Comparison of ENCODE assay signal across 24 mouse cellular contexts in the genomic region with DNA sequence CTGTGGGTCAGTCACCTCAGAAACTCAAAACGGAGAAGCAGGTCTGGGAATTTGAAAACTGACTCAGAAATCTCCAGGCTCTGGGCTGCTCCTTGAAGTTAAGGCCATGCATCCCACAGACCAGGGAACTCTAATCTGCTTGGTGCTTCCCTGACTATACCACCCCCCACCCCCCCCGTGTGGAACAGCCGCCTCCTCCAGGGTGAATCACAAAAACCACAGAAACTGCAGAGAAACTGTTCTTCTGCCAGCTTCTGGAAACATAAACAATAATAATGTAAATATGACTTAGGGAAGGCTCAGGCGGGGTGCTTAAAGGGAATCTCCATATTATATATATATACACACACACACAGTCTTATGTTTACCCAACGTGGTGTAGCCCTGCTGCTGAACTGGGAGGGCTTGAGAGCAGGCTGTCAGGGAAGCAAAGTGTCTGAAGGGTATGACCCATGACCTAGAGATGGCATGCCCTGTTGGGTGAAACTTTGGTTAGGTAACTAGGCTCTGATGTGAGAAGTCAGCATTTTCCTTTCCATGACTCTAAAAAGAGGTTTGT.
DNase-seq lines count a peak whose midpoint lies in the region; ATAC-seq and TF ChIP-seq lines count a peak whose summit lies in the region.
"Had no signal": no experiment of that assay in that cellular context is flagged by ENCODE, and none has a peak within 500 bp of the region (broad histone marks: within the 10 kb centered on the region; RNA-seq: fewer than 3 reads in every experiment).

No protein-coding gene starts in this region.

- DNase-seq in lung, embryonic 14.5 days: peak; percentile 79
- DNase-seq in lung, postnatal 10 days: no peak
- peak; percentile 24 for DNase-seq in Muller cell, postnatal 12 days (ENCODE audit: inconsistent ontology term)
- no peak for DNase-seq in spleen, postnatal 10 days (ENCODE audit: low spot score in 2 of 2)
- DNase-seq in urinary bladder, adult 18-20 months (ENCODE audit: low spot score in 2 of 2): no peak
- DNase-seq: adrenal gland, adult 8-10 months; cerebellum, adult 11 months; cerebellum, postnatal 14 days; gastrocnemius, postnatal 10 days; heart, adult 18-20 months; heart, postnatal 4 days; kidney, adult 18-20 months; spleen, adult 18-20 months had no signal

- no peak for TF ChIP-seq CTCF in lung, embryonic 14.5 days (IDR thresholded peaks at IDR 0.05; ENCODE audit: low read depth)

- H3K4me3 ChIP-seq in lung, embryonic 14.5 days (ENCODE audit: low read depth, low read length): no peak overlapping the region
- no peak overlapping the region for H3K4me3 ChIP-seq in embryonic facial prominence, embryonic 15.5 days (replicated peaks)
- H3K4me3 ChIP-seq in stomach, embryonic 15.5 days (replicated peaks): no peak overlapping the region
- no peak overlapping the region for H3K4me3 ChIP-seq in heart, embryonic 11.5 days (ENCODE audit: low read depth, low read length)
- H3K4me3 ChIP-seq: erythroblast, embryonic 14.5 days; hindbrain, embryonic 15.5 days; neural tube, embryonic 12.5 days had no signal

- no peaks in the 10 kb centered on the region for H3K36me3 ChIP-seq in lung, embryonic 14.5 days (ENCODE audit: insufficient read depth)
- H3K36me3 ChIP-seq in embryonic facial prominence, embryonic 15.5 days: no peaks in the 10 kb centered on the region
- no peaks in the 10 kb centered on the region for H3K36me3 ChIP-seq in stomach, embryonic 15.5 days
- H3K36me3 ChIP-seq in heart, embryonic 11.5 days (ENCODE audit: control insufficient read depth, insufficient read depth, low read length): no peaks in the 10 kb centered on the region
- H3K36me3 ChIP-seq: hindbrain, embryonic 15.5 days; neural tube, embryonic 12.5 days had no signal

- H3K9me3 ChIP-seq in lung, embryonic 14.5 days (ENCODE audit: low read depth, low read length): no peaks in the 10 kb centered on the region
- H3K9me3 ChIP-seq in embryonic facial prominence, embryonic 15.5 days (replicated peaks): no peaks in the 10 kb centered on the region
- H3K9me3 ChIP-seq in stomach, embryonic 15.5 days: no peaks in the 10 kb centered on the region
- no peaks in the 10 kb centered on the region for H3K9me3 ChIP-seq in heart, embryonic 11.5 days (replicated peaks; ENCODE audit: control insufficient read depth, low read length)
- H3K9me3 ChIP-seq: hindbrain, embryonic 15.5 days; neural tube, embryonic 12.5 days had no signal

- H3K9ac ChIP-seq in lung, embryonic 14.5 days: no peak overlapping the region
- H3K9ac ChIP-seq in embryonic facial prominence, embryonic 15.5 days: no peak overlapping the region
- H3K9ac ChIP-seq in stomach, embryonic 15.5 days: no peak overlapping the region
- no peak overlapping the region for H3K9ac ChIP-seq in heart, embryonic 11.5 days (ENCODE audit: low read depth, low read length)
- H3K9ac ChIP-seq: hindbrain, embryonic 15.5 days; liver, embryonic 14.5 days; neural tube, embryonic 12.5 days had no signal

- peak overlapping the region; percentile 60 for H3K27ac ChIP-seq in lung, embryonic 14.5 days (ENCODE audit: low read depth)
- H3K27ac ChIP-seq in embryonic facial prominence, embryonic 15.5 days (replicated peaks): peak overlapping the region; percentile 63; the same call in 1 of the 2 replicates
- H3K27ac ChIP-seq in stomach, embryonic 15.5 days: peak overlapping the region; percentile 35; the same call in 1 of the 2 replicates
- H3K27ac ChIP-seq in heart, embryonic 11.5 days (ENCODE audit: low read depth, low read length): no peak overlapping the region
- H3K27ac ChIP-seq: hindbrain, embryonic 15.5 days; kidney, postnatal 0 days; liver, embryonic 14.5 days; macrophage; neural tube, embryonic 12.5 days had no signal

- no peak overlapping the region for H3K4me2 ChIP-seq in lung, embryonic 14.5 days
- no peak overlapping the region for H3K4me2 ChIP-seq in embryonic facial prominence, embryonic 15.5 days (replicated peaks)
- no peak overlapping the region for H3K4me2 ChIP-seq in stomach, embryonic 15.5 days
- no peak overlapping the region for H3K4me2 ChIP-seq in heart, embryonic 11.5 days
- H3K4me2 ChIP-seq: hindbrain, embryonic 15.5 days; midbrain, embryonic 11.5 days; neural tube, embryonic 12.5 days had no signal

- peak; percentile 92 for ATAC-seq in lung, embryonic 14.5 days (ENCODE audit: insufficient read depth)
- peak; percentile 75 for ATAC-seq in embryonic facial prominence, embryonic 15.5 days (ENCODE audit: insufficient number of reproducible peaks, low FRiP score, low TSS enrichment, low read depth)
- peak; percentile 56; the same call in 1 of the 2 replicates for ATAC-seq in stomach, embryonic 15.5 days (ENCODE audit: insufficient read depth, low FRiP score, low read depth)
- no peak for ATAC-seq in heart, embryonic 11.5 days (replicated peaks; ENCODE audit: insufficient number of reproducible peaks, low FRiP score, low TSS enrichment)
- ATAC-seq: forebrain, embryonic 14.5 days had no signal

- peaks cover 4% of the 10 kb centered on the region for H3K4me1 ChIP-seq in lung, embryonic 14.5 days (ENCODE audit: insufficient read depth)
- no peaks in the 10 kb centered on the region for H3K4me1 ChIP-seq in embryonic facial prominence, embryonic 15.5 days
- peaks cover 6% of the 10 kb centered on the region for H3K4me1 ChIP-seq in stomach, embryonic 15.5 days
- no peaks in the 10 kb centered on the region for H3K4me1 ChIP-seq in heart, embryonic 11.5 days (ENCODE audit: control insufficient read depth, insufficient read depth, low read length)
- H3K4me1 ChIP-seq: hindbrain, embryonic 15.5 days; neural tube, embryonic 12.5 days had no signal

- WGBS in lung, embryonic 14.5 days: 22% methylated on average over 5 of the region's 5 CpGs
- WGBS in embryonic facial prominence, embryonic 15.5 days: 38% methylated on average over 5 of the region's 5 CpGs
- 31% methylated on average over 5 of the region's 5 CpGs for WGBS in stomach, embryonic 15.5 days
- 58% methylated on average over 5 of the region's 5 CpGs for WGBS in heart, embryonic 11.5 days (ENCODE audit: insufficient replicate concordance)

- no peaks in the 10 kb centered on the region for H3K27me3 ChIP-seq in lung, embryonic 14.5 days (ENCODE audit: insufficient read depth, low read length)
- H3K27me3 ChIP-seq in embryonic facial prominence, embryonic 15.5 days: no peaks in the 10 kb centered on the region
- no peaks in the 10 kb centered on the region for H3K27me3 ChIP-seq in stomach, embryonic 15.5 days (replicated peaks)
- no peaks in the 10 kb centered on the region for H3K27me3 ChIP-seq in heart, embryonic 11.5 days (ENCODE audit: control insufficient read depth, insufficient read depth, low read length)
- H3K27me3 ChIP-seq: hindbrain, embryonic 15.5 days; neural tube, embryonic 12.5 days had no signal

Comparison
In these comparisons a context has a peak if more than half of its experiments do, and no peak if none do; other contexts are left out.
1. DNase-seq: peak in lung, embryonic 14.5 days (single experiment) and Muller cell, postnatal 12 days (single experiment); none in lung, postnatal 10 days (single experiment), spleen, postnatal 10 days (0 of 2) and urinary bladder, adult 18-20 months (0 of 2).